Mouse (Mus musculus): Measurements from ENCODE around the gene Gm4631.
"Not testable (repeated sequence)": the region's sequence is repeated elsewhere in the genome, so short reads cannot be mapped to it uniquely, and the experiment has no call there.

Gm4631 gene

GRCm38 (mm10) chr2:175338097-175338496, at the start of gene Gm4631:
Gene Gm4631, minus strand, starts transcription at chr2:175338197.
- DNase-seq, result not testable (repeated sequence)

GRCm38 (mm10) chr2:175372136-175372535, 34.1 kb upstream of the Gm4631 start, which contains the start of gene Zfp968:
Gene Zfp968, plus strand, starts transcription at chr2:175372436.
- not testable (repeated sequence) for DNase-seq

GRCm38 (mm10) chr2:175274825-175275224, 63.2 kb downstream of the Gm4631 start, which contains the start of gene Gm14440:
Gene Gm14440, plus strand, starts transcription at chr2:175275125.
- DNase-seq, result not testable (repeated sequence)
